Mouse (Mus musculus) embryonic stem cell, embryonic (primary cell): ENCODE results near the gene Foxf1.

ENCODE experiments used
- CTCF ChIA-PET, 4 experiments: fragments of 300-600 bp in 2 of 4; fragments of 350-600 bp in 2 of 4; sonication (Branson Sonifier 250); formaldehyde crosslinking; loops; one replicate each; lab custom pipeline; 2022; ENCODE audit warnings: inconsistent platforms in 2 of 4; lab: Charles Lee
- POLR2A ChIA-PET, 4 experiments: fragments of 300-600 bp in 2 of 4; fragments of 350-600 bp in 2 of 4; sonication (Branson Sonifier 250); formaldehyde crosslinking; loops; one replicate each; lab custom pipeline; 2022; ENCODE audit warnings: antibody characterized with exemption in 4 of 4, inconsistent platforms in 1 of 4; lab: Charles Lee

Foxf1 gene

GRCm38 (mm10) chr8:121092141-121092540, 8.0 kb downstream of the Foxf1 start:
- ChIA-PET CTCF (interaction anchor here (0.6 to 2.3 kb wide), 55 partner anchors 10 to 561 kb away, joined by 3 to 17 read pairs (median 4); partner anchors contain the start of genes Cox4i1 (in 1 of the 4) and Gm27021 (in 1 of the 4)), POLR2A (interaction anchor here in 3 of 4 experiments (0.6 to 1.4 kb wide), 6 partner anchors 8 to 272 kb away, joined by 3 to 5 read pairs (median 4); partner anchors contain the start of genes Foxf1 (in 1 of the 3), Foxl1 (in 1 of the 3) and Mthfsd (in 1 of the 3))

GRCm38 (mm10) chr8:121092627-121093026, 8.4 kb downstream of the Foxf1 start:
- ChIA-PET POLR2A (interaction anchor here (0.6 to 1.4 kb wide), 9 partner anchors 9 to 272 kb away, joined by 3 to 7 read pairs (median 3); partner anchors contain the start of genes Foxf1 (in 1 of the 4), Foxl1 (in 1 of the 4) and Mthfsd (in 1 of the 4)), CTCF (interaction anchor here (0.6 to 2.3 kb wide), 54 partner anchors 10 to 561 kb away, joined by 3 to 17 read pairs (median 4); partner anchors contain the start of genes Cox4i1 (in 1 of the 4) and Gm27021 (in 1 of the 4))

GRCm38 (mm10) chr8:121093496-121093895, 9.3 kb downstream of the Foxf1 start:
- POLR2A ChIA-PET, result interaction anchor here in 1 of 4 experiments (0.6 to 1.0 kb wide), 2 partner anchors 192 to 272 kb away, joined by 3 read pairs; no protein-coding TSS in a partner anchor
- CTCF ChIA-PET, result interaction anchor here (1.3 to 2.3 kb wide), 13 partner anchors 10 to 416 kb away, joined by 3 to 17 read pairs (median 8); no protein-coding TSS in a partner anchor

GRCm38 (mm10) chr8:121104049-121104818, 20.0 kb downstream of the Foxf1 start:
- CTCF ChIA-PET, result interaction anchor here (0.5 to 2.8 kb wide), 69 partner anchors 8 to 839 kb away, joined by 3 to 15 read pairs (median 4); partner anchors contain the start of genes Foxc2 (in 3 of the 4), Cox4i1 (in 1 of the 4), Emc8 (in 1 of the 4) and Gm27021 (in 1 of the 4)
- POLR2A ChIA-PET, result interaction anchor here in 1 of 4 experiments (0.6 kb wide), 1 partner anchor 421 kb away, joined by 4 read pairs; no protein-coding TSS in a partner anchor

GRCm38 (mm10) chr8:121107668-121108656, 23.8 kb downstream of the Foxf1 start, which contains the start of gene Mthfsd:
Gene Mthfsd (minus strand): TSS chr8:121108392.
- ChIA-PET CTCF (interaction anchor here in 3 of 4 experiments (0.6 to 1.4 kb wide), 8 partner anchors 10 to 495 kb away, joined by 3 to 7 read pairs (median 4); no protein-coding TSS in a partner anchor), POLR2A (interaction anchor here (0.6 to 1.8 kb wide), 11 partner anchors 8 to 413 kb away, joined by 3 to 6 read pairs (median 3); partner anchors contain the start of gene Foxc2 (in 2 of the 4))

GRCm38 (mm10) chr8:121108657-121109056, 24.5 kb downstream of the Foxf1 start:
- ChIA-PET POLR2A (interaction anchor here (0.6 to 1.8 kb wide), 10 partner anchors 8 to 412 kb away, joined by 3 to 4 read pairs (median 3); partner anchors contain the start of gene Foxc2 (in 1 of the 4)), CTCF (interaction anchor here in 3 of 4 experiments (0.5 to 1.4 kb wide), 9 partner anchors 9 to 494 kb away, joined by 3 to 7 read pairs (median 3); no protein-coding TSS in a partner anchor)

- ChIA-PET CTCF (interaction anchor here in 2 of 4 experiments (0.6 to 5.7 kb wide), 4 partner anchors 402 to 421 kb away, joined by 3 to 32 read pairs (median 3); no protein-coding TSS in a partner anchor), POLR2A (interaction anchor here in 2 of 4 experiments (0.6 to 1.4 kb wide), 3 partner anchors 94 to 430 kb away, joined by 3 to 4 read pairs (median 4); no protein-coding TSS in a partner anchor)
These were observed 27.1 kb downstream of the Foxf1 start for GRCm38 (mm10) chr8:121111145-121111907.

- CTCF ChIA-PET, result interaction anchor here (0.6 to 5.7 kb wide), 20 partner anchors 8 to 419 kb away, joined by 3 to 32 read pairs (median 4); no protein-coding TSS in a partner anchor
- POLR2A ChIA-PET, result no interaction called here
These were observed 29.1 kb downstream of the Foxf1 start for GRCm38 (mm10) chr8:121113261-121113660.

GRCm38 (mm10) chr8:121115136-121115535, 30.9 kb downstream of the Foxf1 start:
- POLR2A ChIA-PET, result interaction anchor here (0.7 to 1.4 kb wide), 4 partner anchors 10 to 355 kb away, joined by 3 to 9 read pairs (median 4); no protein-coding TSS in a partner anchor
- CTCF ChIA-PET, result interaction anchor here (0.6 to 5.7 kb wide), 14 partner anchors 10 to 757 kb away, joined by 3 to 32 read pairs (median 4); partner anchors contain the start of gene Irf8 (in 1 of the 4)

GRCm38 (mm10) chr8:121115948-121116347, 31.8 kb downstream of the Foxf1 start, which contains the start of gene Foxc2:
Gene Foxc2 (plus strand): TSS chr8:121116171.
- ChIA-PET POLR2A (interaction anchor here (0.5 to 1.8 kb wide), 8 partner anchors 8 to 532 kb away, joined by 3 to 9 read pairs (median 4); partner anchors contain the start of genes Foxl1 (in 1 of the 4) and Mthfsd (in 1 of the 4)), CTCF (interaction anchor here (0.6 to 5.7 kb wide), 22 partner anchors 9 to 1720 kb away, joined by 3 to 32 read pairs (median 4); partner anchors contain the start of genes Foxl1 (in 1 of the 4) and Irf8 (in 1 of the 4))

GRCm38 (mm10) chr8:121116591-121117185, 32.5 kb downstream of the Foxf1 start:
- CTCF ChIA-PET, result interaction anchor here in 3 of 4 experiments (0.9 to 5.7 kb wide), 14 partner anchors 9 to 425 kb away, joined by 3 to 32 read pairs (median 5); partner anchors contain the start of gene Foxl1 (in 1 of the 3)
- POLR2A ChIA-PET, result interaction anchor here (0.6 to 1.8 kb wide), 6 partner anchors 9 to 205 kb away, joined by 3 to 9 read pairs (median 4); partner anchors contain the start of genes Foxl1 (in 1 of the 4) and Mthfsd (in 1 of the 4)

- CTCF ChIA-PET, result interaction anchor here in 3 of 4 experiments (0.9 to 5.7 kb wide), 11 partner anchors 8 to 425 kb away, joined by 3 to 32 read pairs (median 5); partner anchors contain the start of gene Foxl1 (in 1 of the 3)
- POLR2A ChIA-PET, result interaction anchor here (0.6 to 1.8 kb wide), 5 partner anchors 9 to 205 kb away, joined by 3 to 4 read pairs (median 4); partner anchors contain the start of genes Foxl1 (in 1 of the 4) and Mthfsd (in 1 of the 4)
These were observed 33.0 kb downstream of the Foxf1 start for GRCm38 (mm10) chr8:121117186-121117651.

GRCm38 (mm10) chr8:121117906-121118305, 33.7 kb downstream of the Foxf1 start:
- ChIA-PET POLR2A (interaction anchor here in 3 of 4 experiments (0.6 to 1.5 kb wide), 6 partner anchors 8 to 30 kb away, joined by 3 to 4 read pairs (median 3); partner anchors contain the start of gene Mthfsd (in 1 of the 3)), CTCF (interaction anchor here in 3 of 4 experiments (0.5 to 1.2 kb wide), 4 partner anchors 10 to 97 kb away, joined by 3 to 13 read pairs (median 5); partner anchors contain the start of gene Mthfsd (in 1 of the 3))
